Mouse (Mus musculus) midbrain, embryonic 16.5 days (tissue): ENCODE data around the gene Lmo2. TPM values are rescaled to one million over a fixed set of nuclear protein-coding genes. Genes with fewer than 3 reads are reported as not detected.

Experiments used
- ATAC-seq: fragments of 200-750 bp; cut with Nextera tagmentation; 2 replicates; pipeline ENCODE4 v1.8.0; 2017; ENCODE audit warnings: moderate TSS enrichment
- H3K27ac ChIP-seq: fragments of 300-500 bp; sonication (generic); 2 replicates; pipeline ENCODE4 v1.5.1; 2014; ENCODE audit warnings: mild to moderate bottlenecking, low read length, mixed read lengths
- H3K27me3 ChIP-seq: fragments of 300-500 bp; sonication (generic); 2 replicates; pipeline ENCODE4 v1.6.1; 2014; ENCODE audit warnings: low read depth, low read length, mixed read lengths; ENCODE audit not compliant: control insufficient read depth, insufficient read depth
- H3K36me3 ChIP-seq: fragments of 300-500 bp; sonication (generic); 2 replicates; pipeline ENCODE4 v1.6.1; 2014; ENCODE audit warnings: mild to moderate bottlenecking, low read length, moderate library complexity, mixed read lengths; ENCODE audit not compliant: control insufficient read depth, insufficient read depth
- H3K4me1 ChIP-seq: fragments of 300-500 bp; sonication (generic); 2 replicates; pipeline ENCODE4 v1.6.1; 2014; ENCODE audit warnings: mild to moderate bottlenecking, low read length, mixed read lengths; ENCODE audit not compliant: control insufficient read depth, insufficient read depth
- H3K4me2 ChIP-seq: fragments of 300-500 bp; sonication (generic); 2 replicates; pipeline ENCODE4 v1.6.1; 2014; ENCODE audit warnings: mild to moderate bottlenecking, low read length, mixed read lengths
- H3K4me3 ChIP-seq: fragments of 300-500 bp; sonication (generic); 2 replicates; pipeline ENCODE4 v1.5.1; 2014; ENCODE audit warnings: low read depth, mild to moderate bottlenecking, low read length, moderate library complexity, mixed read lengths
- H3K9ac ChIP-seq: fragments of 300-500 bp; sonication (generic); 2 replicates; pipeline ENCODE4 v1.6.1; 2014; ENCODE audit warnings: low read depth, low read length, mixed read lengths
- H3K9me3 ChIP-seq: fragments of 300-500 bp; sonication (generic); replicated peaks from 2 replicates; pipeline ENCODE4 v1.6.1; 2014; ENCODE audit warnings: mild to moderate bottlenecking, low read length, mixed read lengths; ENCODE audit not compliant: control insufficient read depth, poor library complexity, severe bottlenecking
- WGBS: fragments of 180-500 bp; shearing (Covaris S2); extraction: QIAGEN DNeasy Blood & Tissue Kit; methylation state at CpG from one replicate; pipeline ENCODE4 v1.1.7; 2014; 5-methylcytosine and 5-hydroxymethylcytosine counted together
- polyA plus RNA-seq: library from polyadenylated mRNA; unstranded; fragments of >200 nt; fragmentation: Nextera tagmentation; extraction: Ambion mirVana; gene quantifications from 2 replicates; pipeline ENCODE4 v1.2.1, GENCODE M21; 2015

The Lmo2 gene
- polyA plus RNA-seq, 1 experiment from 2014 or later: 25.5 TPM

- H3K4me3 ChIP-seq: no peak overlapping the region
- ATAC-seq: no peak
- 35% methylated on average over 1 of the region's 1 CpGs for WGBS
Observed at GRCm38 (mm10) chr2:103927610-103928145, 30.1 kb upstream of the Lmo2 start.

DNA sequence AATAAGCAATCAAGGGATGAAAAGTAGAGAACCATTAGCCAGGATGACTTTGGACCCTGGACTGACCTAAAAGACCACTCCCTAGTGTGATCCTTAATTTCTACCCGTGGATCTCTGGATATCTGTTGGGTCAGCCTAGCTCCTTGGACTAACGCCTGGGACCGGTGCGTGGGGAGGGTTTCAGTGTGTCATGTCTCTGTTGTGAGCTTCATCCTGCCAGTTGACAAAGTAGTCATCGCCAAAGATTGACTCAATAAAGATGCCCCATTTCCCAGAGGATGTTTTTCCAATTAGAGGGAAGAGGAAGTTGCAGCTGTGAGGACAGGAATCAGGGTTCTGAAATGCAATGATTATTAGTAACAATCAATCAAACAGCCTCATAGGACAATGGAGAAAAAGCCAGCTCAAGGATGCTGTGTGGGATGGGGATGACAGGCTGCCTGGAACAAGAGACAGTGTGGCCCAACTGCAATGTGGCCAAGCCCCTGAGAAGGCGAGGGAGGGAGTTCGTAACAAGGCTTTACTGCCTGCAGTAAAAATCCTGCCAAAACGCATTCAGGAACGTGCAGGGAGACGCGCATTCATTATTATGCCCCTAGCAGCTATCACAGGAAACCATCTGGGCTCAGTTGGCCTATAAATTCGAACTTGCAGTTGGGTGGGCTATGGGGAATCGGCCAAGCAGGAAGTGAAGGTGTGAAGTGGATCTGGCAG, 27.3 kb upstream of the Lmo2 start:
- no peak overlapping the region for H3K4me3 ChIP-seq
- no peak overlapping the region for H3K9ac ChIP-seq
- H3K4me1 ChIP-seq: peaks cover 6% of the 10 kb centered on the region
- H3K4me2 ChIP-seq: no peak overlapping the region
- no peaks in the 10 kb centered on the region for H3K9me3 ChIP-seq
- H3K36me3 ChIP-seq: no peaks in the 10 kb centered on the region
- WGBS: 47% methylated on average over 13 of the region's 13 CpGs
- H3K27ac ChIP-seq: peak overlapping the region; percentile 8; the same call in 1 of the 2 replicates
- no peak for ATAC-seq
- no peaks in the 10 kb centered on the region; the same call in 1 of the 2 replicates for H3K27me3 ChIP-seq

More at GRCm38 (mm10) chr2:103927610-103928145, 30.1 kb upstream of the Lmo2 start:
- no peaks in the 10 kb centered on the region for H3K9me3 ChIP-seq
- H3K4me1 ChIP-seq: peaks cover 6% of the 10 kb centered on the region
- no peak overlapping the region for H3K27ac ChIP-seq
- H3K4me2 ChIP-seq: no peak overlapping the region
- no peaks in the 10 kb centered on the region for H3K36me3 ChIP-seq
- H3K27me3 ChIP-seq: no peaks in the 10 kb centered on the region
- no peak overlapping the region for H3K9ac ChIP-seq

DNA sequence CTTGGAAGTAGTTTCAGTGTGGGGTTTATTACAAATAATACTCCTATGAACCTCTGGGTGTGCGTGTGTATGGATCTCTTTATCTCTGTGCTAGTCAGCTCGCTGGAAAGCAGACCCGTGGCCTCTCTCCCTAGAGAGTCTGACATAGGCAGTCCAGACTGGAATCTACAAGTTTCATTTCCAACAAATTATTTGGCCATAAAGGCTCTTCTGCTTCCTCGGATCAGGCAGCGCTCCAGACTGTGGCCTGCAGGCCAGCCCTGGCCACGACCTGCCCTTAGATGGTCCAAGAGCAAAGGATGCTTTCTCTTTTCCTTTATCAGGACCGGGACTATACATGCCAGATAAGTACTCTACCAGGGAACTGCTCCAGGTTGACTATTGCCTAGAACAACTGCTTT, 26.3 kb upstream of the Lmo2 start:
- H3K27ac ChIP-seq: no peak overlapping the region
- ATAC-seq: no peak
- H3K4me2 ChIP-seq: no peak overlapping the region
- H3K9ac ChIP-seq: no peak overlapping the region
- WGBS: 79% methylated on average over 7 of the region's 7 CpGs
- no peaks in the 10 kb centered on the region for H3K36me3 ChIP-seq
- H3K4me1 ChIP-seq: peaks cover 6% of the 10 kb centered on the region
- H3K27me3 ChIP-seq: no peaks in the 10 kb centered on the region; the same call in 1 of the 2 replicates
- H3K9me3 ChIP-seq: no peaks in the 10 kb centered on the region
- no peak overlapping the region for H3K4me3 ChIP-seq

GRCm38 (mm10) chr2:103932025-103932424, 25.8 kb upstream of the Lmo2 start:
- no peak overlapping the region for H3K4me2 ChIP-seq
- H3K4me1 ChIP-seq: peaks cover 6% of the 10 kb centered on the region
- no peaks in the 10 kb centered on the region; the same call in 1 of the 2 replicates for H3K27me3 ChIP-seq
- H3K36me3 ChIP-seq: no peaks in the 10 kb centered on the region
- H3K27ac ChIP-seq: no peak overlapping the region
- H3K9me3 ChIP-seq: no peaks in the 10 kb centered on the region
- WGBS: 51% methylated on average over 2 of the region's 2 CpGs
- H3K9ac ChIP-seq: no peak overlapping the region
- no peak for ATAC-seq
- H3K4me3 ChIP-seq: no peak overlapping the region

- Histone ChIP-seq H3K9ac (no peak overlapping the region), H3K9me3 (no peaks in the 10 kb centered on the region), H3K36me3 (no peaks in the 10 kb centered on the region), H3K4me3 (no peak overlapping the region), H3K4me2 (no peak overlapping the region), H3K4me1 (peaks cover 6% of the 10 kb centered on the region), H3K27me3 (no peaks in the 10 kb centered on the region; the same call in 1 of the 2 replicates), H3K27ac (no peak overlapping the region)
- no peak for ATAC-seq
- 82% methylated on average over 9 of the region's 9 CpGs for WGBS
Observed at GRCm38 (mm10) chr2:103932480-103932879, 25.3 kb upstream of the Lmo2 start.

DNA sequence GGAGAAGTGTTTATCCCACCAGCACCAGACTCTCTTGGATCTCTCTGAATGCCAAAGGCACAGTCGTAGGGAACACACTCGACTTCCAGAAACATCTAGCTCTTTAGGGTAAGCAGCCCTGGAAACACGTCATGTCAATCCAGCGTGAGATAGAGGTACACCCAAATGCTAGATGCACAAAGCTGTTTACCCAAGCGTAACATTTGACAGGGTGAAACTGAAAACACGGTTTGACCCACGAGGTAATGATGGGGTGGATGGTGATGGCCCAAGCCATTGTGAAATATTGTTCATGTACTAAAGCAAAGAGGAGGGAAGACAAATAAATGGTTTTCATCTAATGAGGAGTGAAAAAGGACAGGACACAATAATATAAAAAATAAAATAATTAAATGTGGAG, 23.5 kb upstream of the Lmo2 start:
- no peak overlapping the region for H3K4me2 ChIP-seq
- no peak overlapping the region for H3K4me3 ChIP-seq
- H3K9ac ChIP-seq: no peak overlapping the region
- no peaks in the 10 kb centered on the region; the same call in 1 of the 2 replicates for H3K27me3 ChIP-seq
- WGBS: 28% methylated on average over 7 of the region's 7 CpGs
- no peaks in the 10 kb centered on the region for H3K9me3 ChIP-seq
- ATAC-seq: no peak
- no peaks in the 10 kb centered on the region for H3K36me3 ChIP-seq
- no peak overlapping the region for H3K27ac ChIP-seq
- H3K4me1 ChIP-seq: peaks cover 6% of the 10 kb centered on the region

DNA sequence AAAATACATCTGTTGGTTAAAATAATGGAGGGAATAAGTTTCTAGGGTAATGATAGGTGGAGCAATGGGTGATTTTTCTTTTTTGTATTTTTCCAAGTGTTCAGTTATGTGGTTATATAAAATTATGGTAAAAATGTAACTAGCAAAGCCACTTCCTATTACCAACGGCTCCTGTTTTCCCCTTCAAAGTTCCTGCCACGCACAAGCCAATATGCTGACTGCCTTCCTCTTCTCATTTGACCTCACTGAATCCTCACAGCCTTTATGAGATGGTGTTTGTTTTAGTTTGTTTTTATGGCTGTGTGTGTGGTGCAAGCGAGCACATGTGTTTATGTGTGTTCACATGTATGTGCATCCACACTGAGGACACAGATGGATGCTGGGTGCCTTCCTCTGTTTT, 23.1 kb upstream of the Lmo2 start:
- Histone ChIP-seq H3K9me3 (no peaks in the 10 kb centered on the region), H3K4me2 (no peak overlapping the region), H3K27ac (no peak overlapping the region), H3K4me1 (peaks cover 6% of the 10 kb centered on the region), H3K4me3 (no peak overlapping the region), H3K9ac (no peak overlapping the region), H3K27me3 (no peaks in the 10 kb centered on the region; the same call in 1 of the 2 replicates), H3K36me3 (no peaks in the 10 kb centered on the region)
- ATAC-seq: no peak
- 92% methylated on average over 3 of the region's 3 CpGs for WGBS

GRCm38 (mm10) chr2:103935691-103936435, 21.9 kb upstream of the Lmo2 start:
- no peak overlapping the region for H3K4me3 ChIP-seq
- H3K9ac ChIP-seq: no peak overlapping the region
- H3K4me2 ChIP-seq: no peak overlapping the region
- no peaks in the 10 kb centered on the region for H3K36me3 ChIP-seq
- H3K27ac ChIP-seq: no peak overlapping the region
- no peaks in the 10 kb centered on the region for H3K4me1 ChIP-seq
- no peaks in the 10 kb centered on the region for H3K9me3 ChIP-seq
- 48% methylated on average over 10 of the region's 10 CpGs for WGBS
- no peaks in the 10 kb centered on the region; the same call in 1 of the 2 replicates for H3K27me3 ChIP-seq
- no peak for ATAC-seq

GRCm38 (mm10) chr2:103936666-103937065, 21.1 kb upstream of the Lmo2 start:
- 82% methylated on average over 2 of the region's 2 CpGs for WGBS
- Histone ChIP-seq H3K4me3 (no peak overlapping the region), H3K27me3 (no peaks in the 10 kb centered on the region; the same call in 1 of the 2 replicates), H3K9ac (no peak overlapping the region), H3K36me3 (no peaks in the 10 kb centered on the region), H3K27ac (no peak overlapping the region), H3K4me2 (no peak overlapping the region), H3K4me1 (no peaks in the 10 kb centered on the region), H3K9me3 (no peaks in the 10 kb centered on the region)
- ATAC-seq: no peak
